In genomic region chr14:64511300-64511699, GRCm38 (mm10) we compare ENCODE assay signal across 27 mouse cellular contexts.
"Had no signal": no experiment of that assay in that cellular context is flagged by ENCODE, and none has a peak within 500 bp of the region (broad histone marks: within the 10 kb centered on the region; RNA-seq: fewer than 3 reads in every experiment).

No protein-coding gene starts in this region.

- ATAC-seq: hindbrain, embryonic 16.5 days; inflammation-experienced regulatory T-cells, adult 6 months; intestine, embryonic 15.5 days; intestine, postnatal 0 days; liver, postnatal 0 days had no signal

- H3K27ac ChIP-seq: gastrocnemius, adult 2 months; heart, adult 2 months; heart, embryonic 13.5 days; heart, embryonic 15.5 days; hindbrain, embryonic 10.5 days; hindbrain, embryonic 12.5 days; hindbrain, embryonic 14.5 days; intestine, embryonic 15.5 days; limb, embryonic 10.5 days; limb, embryonic 12.5 days; liver, embryonic 13.5 days; liver, embryonic 15.5 days had no signal

- DNase-seq: gastrocnemius, adult 2 months; gastrocnemius, postnatal 10 days; gastrocnemius, postnatal 25 days; heart, adult 2 months; heart, postnatal 14 days; heart, postnatal 4 days; kidney, adult 18-20 months; kidney, adult 8-10 months; kidney, postnatal 10 days; kidney, postnatal 25 days; kidney, postnatal 4 days; liver; liver, embryonic 13.5 days; liver, postnatal 0 days had no signal

- H3K4me3 ChIP-seq: gastrocnemius, adult 2 months; heart, adult 2 months; heart, embryonic 13.5 days; heart, embryonic 15.5 days; hindbrain, embryonic 10.5 days; hindbrain, embryonic 12.5 days; intestine, embryonic 15.5 days; left cerebral cortex, adult 2 months; limb, embryonic 10.5 days; limb, embryonic 12.5 days; liver, embryonic 13.5 days; liver, embryonic 15.5 days had no signal
